Mouse (Mus musculus) brain, embryonic 14.5 days (tissue): ENCODE measurements around the gene Tfrc.

ENCODE experiments used
- CTCF ChIP-seq: fragments of 200-500 bp; IDR thresholded peaks from 2 replicates; pipeline ENCODE4 v1.5.1; 2012; ENCODE audit warnings: inconsistent platforms, mild to moderate bottlenecking, moderate library complexity, borderline replicate concordance; ENCODE audit not compliant: insufficient read depth, insufficient read length; ENCODE audit errors: extremely low read depth
- POLR2A ChIP-seq: fragments of 200-500 bp; IDR thresholded peaks from 2 replicates; pipeline ENCODE4 v1.6.1; 2012; ENCODE audit warnings: mild to moderate bottlenecking, inconsistent platforms, borderline replicate concordance; ENCODE audit not compliant: poor library complexity, insufficient read depth, insufficient read length, severe bottlenecking; ENCODE audit errors: extremely low read depth

DNA sequence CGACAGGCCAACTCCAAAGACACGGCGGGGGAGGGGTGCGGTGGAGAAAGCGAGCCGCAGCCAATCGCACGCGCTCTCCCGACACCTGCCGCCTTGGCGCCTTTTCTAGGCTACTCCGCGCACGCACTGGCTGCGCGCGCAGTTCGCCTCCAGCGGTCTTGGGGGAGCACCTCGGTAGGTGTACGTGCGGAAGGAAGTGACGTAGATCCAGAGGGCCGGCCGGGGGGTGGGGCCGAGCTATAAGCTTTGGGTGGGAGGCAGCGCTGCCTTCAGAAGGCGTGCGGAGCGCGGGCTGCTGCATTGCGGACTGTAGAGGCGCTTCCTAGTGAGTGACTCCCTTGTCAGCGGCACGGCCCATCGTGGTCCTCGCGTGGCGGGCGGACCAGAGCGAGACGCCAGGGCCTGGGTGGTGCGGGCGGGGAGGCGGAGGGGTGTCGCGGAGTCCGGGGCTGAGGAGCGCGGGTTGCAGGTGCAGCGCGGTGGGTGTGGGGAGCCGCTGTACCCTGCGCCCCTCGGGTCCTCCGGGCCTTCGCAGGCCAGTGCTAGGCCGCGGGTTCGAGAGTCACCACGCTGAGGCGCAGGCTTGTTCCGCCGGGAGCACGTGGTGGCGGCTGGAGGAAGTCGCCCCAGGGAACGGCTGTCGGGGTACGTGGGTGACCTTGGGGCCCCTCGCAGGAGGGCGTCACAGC, at the start of gene Tfrc:
- peak; percentile 98 for TF ChIP-seq POLR2A
- no peak for TF ChIP-seq CTCF
